Mouse (Mus musculus) heart, postnatal 0 days (tissue): ENCODE results near the gene Cyp4a30b.

ENCODE experiments used
- CTCF ChIP-seq: IDR thresholded peaks from 2 replicates; pipeline ENCODE4 v1.5.1; 2016; ENCODE audit warnings: antibody characterized with exemption, control low read depth, low read depth
- EP300 ChIP-seq: IDR thresholded peaks from 2 replicates; pipeline ENCODE4 v1.6.1; 2016; ENCODE audit warnings: antibody characterized with exemption, low read depth

DNA sequence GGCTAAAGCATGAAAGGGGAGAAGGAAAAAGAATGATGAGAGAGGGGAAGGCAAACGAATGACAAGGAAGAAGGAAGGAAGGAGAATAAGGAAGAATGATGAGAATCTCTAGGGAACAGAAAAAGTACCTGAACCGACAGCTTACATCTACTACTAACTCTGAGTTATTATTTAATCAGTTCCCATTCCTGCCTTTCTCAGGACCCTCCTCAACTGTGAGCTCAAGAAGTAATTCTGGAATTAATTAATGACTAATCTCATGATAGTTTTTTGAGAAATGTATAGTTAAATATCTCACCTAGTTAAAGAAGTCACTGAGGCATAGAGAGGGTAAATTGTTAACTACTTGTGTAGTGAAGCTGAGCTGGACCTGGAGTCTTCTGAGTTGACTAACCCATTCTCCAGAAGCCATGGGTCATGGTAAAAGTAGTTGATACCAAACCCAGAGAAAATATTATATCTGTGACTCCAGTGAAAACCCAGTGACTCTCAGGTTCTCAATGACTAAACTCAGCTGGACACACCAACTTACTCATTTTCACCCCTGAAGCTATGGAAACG lies 1.7 kb upstream of the Cyp4a30b start:
- TF ChIP-seq CTCF, result no peak
- no peak for TF ChIP-seq EP300
